Mouse (Mus musculus) adrenal gland, postnatal 25 days (tissue): ENCODE results near the gene Actg2. TPM values are rescaled to one million over a fixed set of nuclear protein-coding genes. Genes with fewer than 3 reads are reported as not detected.

Experiments used
- DNase-seq: peaks from one replicate; pipeline ENCODE4 v3.0.0; 2021; ENCODE audit warnings: mixed read lengths
- total RNA-seq: library from RNA; stranded (reverse); gene quantifications from 2 replicates; pipeline ENCODE4 v1.2.3, GENCODE M21; 2021

Gene Actg2
- total RNA-seq, 1 experiment from 2014 or later = not detected

DNA sequence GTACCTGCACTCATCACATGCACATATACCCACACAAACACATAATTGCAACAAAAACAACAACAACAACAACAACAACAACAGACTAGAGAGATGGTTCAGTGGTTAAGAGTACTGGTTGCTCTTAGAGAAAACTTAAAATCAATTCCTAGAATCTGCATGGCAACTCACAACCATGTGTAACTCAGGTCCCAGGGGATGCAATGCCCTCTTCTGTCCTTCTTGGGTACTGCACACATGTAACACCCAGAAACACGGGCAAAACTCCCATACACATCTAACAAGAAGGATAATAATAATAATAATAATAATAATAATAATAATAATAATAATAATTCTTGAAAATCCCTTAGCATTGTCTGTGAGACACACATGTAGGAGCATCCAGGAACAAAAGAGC, 23.6 kb downstream of the Actg2 start:
- peak; percentile 50 for DNase-seq

GRCm38 (mm10) chr6:83510210-83510609, 25.9 kb downstream of the Actg2 start:
- DNase-seq = no peak

DNA sequence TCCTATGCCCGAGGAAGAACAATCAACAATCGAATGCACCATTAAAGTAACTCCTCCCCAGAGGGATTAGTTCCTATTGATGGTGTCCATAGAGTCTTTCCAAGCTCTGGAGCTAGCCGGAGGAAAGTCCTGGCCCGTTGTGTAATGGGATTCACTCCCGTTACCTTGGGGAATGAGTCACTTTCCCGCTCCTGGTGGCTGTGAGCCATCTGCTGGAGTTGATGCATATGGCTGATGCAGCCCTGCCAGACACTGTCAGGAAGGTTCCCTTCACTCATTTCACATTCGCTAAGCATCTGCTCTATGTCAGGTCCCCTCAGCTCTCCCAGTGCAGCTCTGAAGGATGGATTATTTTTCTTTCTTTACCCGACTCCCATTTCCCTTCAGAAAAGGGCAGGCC, 26.6 kb downstream of the Actg2 start:
- peak; percentile 68 for DNase-seq

DNA sequence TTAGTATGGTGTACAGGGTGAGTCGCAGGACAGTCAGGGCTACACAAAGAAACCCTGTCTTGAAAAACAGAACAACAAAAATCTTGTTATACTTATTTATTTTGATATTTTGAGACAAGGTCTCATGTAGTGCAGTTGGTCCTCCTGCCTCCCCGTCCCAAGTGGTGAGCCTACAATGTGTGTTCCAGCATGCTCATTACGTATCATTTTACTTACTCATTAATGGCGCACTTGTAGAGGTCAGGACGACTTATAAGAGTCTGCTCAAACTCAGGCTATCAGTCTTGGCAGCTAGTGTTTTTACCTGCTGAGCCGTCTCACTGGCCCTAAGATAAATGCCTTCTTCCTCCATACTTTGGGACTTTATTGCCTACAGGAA, 28.9 kb downstream of the Actg2 start:
- DNase-seq = no peak

DNA sequence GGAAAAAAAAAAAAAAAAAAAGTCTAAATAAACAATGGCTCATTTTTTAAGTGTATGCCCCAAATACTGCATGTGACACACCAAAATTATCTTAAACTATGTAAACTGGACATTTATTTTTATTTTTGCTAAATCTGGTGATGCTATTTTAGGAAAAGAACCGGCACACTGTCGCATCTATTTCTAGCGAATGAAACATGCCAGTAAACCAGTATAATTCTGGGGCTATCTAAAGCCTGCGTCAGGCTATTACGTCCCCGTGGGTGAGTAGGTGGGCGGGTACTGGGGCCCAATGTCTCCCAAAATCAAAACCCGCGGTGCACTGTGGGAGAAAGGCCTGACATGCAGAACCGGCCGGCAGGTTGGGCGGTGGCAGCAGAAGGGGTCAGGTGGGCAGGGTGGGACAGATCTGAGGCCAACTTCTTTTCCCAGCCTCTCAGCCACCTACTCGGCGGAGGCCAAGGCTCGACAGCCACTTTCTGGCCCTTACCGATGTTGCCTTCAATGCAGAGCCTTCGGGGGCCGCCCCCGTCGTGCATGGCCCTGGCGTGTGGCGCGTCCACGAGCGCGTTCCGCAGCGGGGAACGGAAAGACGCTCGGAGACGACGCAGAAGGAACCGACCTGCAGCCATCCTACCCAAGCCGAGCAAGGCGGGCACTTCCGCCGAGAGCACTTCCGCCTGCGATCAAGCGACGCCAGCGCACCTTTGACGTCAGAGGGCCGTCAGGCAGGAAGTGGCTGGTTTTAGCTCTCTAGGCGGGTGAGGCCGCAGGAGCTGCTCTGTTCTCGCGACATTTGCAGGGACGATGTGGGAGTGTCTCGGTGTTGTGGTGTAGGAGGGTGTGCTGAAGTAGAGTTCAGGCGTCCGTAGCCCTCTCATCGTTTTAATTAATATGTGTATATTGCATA, 29.6 kb downstream of the Actg2 start, which contains the start of gene Dguok:
Dguok (minus strand) TSS at position 712 of the 910 bp plus-strand sequence.
- DNase-seq = peak; percentile 94

- DNase-seq = no peak
Measured at GRCm38 (mm10) chr6:83505554-83505953, 30.5 kb downstream of the Actg2 start.

GRCm38 (mm10) chr6:83503361-83503760, 32.7 kb downstream of the Actg2 start:
- DNase-seq = no peak

GRCm38 (mm10) chr6:83502656-83503055, 33.4 kb downstream of the Actg2 start:
- DNase-seq = no peak

GRCm38 (mm10) chr6:83501524-83502310, 34.3 kb downstream of the Actg2 start:
- no peak for DNase-seq

GRCm38 (mm10) chr6:83500462-83500861, 35.6 kb downstream of the Actg2 start:
- no peak for DNase-seq

- no peak for DNase-seq
Measured at GRCm38 (mm10) chr6:83499078-83499477, 37.0 kb downstream of the Actg2 start.

DNA sequence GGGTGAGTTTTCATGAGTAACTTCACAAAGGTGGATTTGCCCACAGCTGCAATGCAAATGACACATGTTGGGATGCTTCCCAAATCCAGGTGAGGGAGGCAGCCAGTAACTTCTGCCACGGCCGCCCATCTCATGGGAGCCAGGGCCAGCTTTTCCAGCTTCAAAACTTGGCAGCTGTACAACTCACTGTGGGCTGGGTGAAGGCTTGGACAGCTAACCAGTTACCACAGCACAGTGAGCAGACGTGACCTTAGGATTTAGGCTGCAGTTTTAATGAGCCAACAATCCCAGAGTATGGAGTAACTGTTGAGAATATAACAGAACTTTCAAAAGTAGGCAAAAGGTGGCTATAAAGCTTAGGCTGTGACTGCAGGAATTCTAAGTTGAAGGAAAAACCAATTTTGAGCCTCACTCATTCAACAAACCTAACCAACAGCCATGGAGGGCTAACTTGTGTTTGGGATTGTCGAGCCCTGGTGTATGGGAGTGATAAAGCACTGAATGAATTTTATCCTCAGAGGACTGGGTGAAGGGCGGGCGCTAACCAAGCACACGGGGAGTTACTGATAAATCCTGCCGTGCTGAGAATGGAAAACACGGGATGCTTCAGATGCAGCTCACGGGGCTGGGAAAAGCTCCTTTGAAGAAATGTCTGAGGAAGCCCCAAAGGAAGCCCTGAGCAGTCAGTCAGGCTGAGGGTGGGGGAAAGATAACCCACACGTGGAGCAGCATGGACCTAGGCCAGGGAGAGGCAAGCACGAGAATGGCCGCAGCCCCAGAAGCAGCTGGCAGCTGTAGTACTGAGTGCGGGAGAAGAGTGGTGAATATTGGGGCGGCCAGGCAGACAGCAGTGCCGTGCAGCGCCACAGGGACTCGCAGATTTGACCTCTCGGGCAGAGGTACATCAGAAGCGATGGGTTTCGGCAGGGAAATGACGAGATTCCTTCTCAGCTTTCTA, 39.0 kb downstream of the Actg2 start:
- DNase-seq = peak; percentile 52

DNA sequence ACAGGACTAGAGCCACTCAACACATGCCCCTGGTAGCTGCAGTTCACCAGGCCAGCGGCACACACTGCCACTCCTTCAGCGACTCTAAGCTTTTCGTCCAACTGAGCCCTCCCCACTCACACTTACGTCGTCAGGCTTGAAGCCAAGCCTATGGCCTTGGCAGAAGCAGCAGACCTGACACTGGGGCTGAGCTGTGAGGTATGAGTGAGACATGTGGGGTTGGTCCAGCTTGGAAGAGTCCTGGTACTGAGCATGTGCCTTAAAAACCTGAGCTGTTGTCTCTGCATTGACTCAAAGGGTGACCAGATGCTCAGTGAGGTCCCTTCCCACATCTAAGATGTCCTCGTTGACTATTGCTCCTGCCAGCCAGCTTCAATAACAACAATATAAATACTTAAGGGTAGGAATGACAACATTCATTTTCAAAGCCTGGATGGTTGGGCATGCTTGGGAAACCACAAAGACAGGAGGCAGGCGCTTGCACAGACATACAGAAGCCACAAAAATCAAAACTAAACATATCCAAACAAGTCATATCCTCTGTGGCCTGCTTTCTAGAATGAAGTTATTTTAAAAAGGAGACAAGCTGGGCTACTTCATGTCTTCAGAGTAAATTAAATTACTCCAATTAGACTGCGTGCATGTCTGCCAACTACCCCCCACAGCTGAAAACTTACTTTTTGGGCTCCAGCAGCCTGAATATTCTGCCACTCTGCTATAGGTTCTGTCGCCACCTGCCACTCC, 39.9 kb downstream of the Actg2 start:
- peak; percentile 76 for DNase-seq

DNA sequence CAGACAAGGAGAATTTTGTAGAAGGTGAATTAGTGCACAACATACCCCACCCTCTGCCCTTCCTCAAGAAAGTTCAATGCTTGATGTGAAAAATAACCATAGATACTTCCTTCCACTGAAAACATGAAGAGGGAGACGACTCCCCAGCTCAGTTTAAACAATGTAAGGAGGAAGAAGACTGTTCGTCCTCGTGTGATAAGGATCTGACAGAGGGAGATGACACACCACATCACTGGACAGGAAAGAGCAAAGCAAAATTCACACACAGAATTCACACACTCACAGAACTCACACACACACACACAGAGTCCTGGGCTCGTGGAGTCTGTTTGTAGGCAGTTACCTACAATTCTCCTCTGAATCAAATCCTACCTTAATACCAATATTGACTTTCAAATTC, 45.4 kb downstream of the Actg2 start:
- no peak for DNase-seq

- DNase-seq = no peak
Measured at GRCm38 (mm10) chr6:83488200-83488599, 47.9 kb downstream of the Actg2 start.

DNA sequence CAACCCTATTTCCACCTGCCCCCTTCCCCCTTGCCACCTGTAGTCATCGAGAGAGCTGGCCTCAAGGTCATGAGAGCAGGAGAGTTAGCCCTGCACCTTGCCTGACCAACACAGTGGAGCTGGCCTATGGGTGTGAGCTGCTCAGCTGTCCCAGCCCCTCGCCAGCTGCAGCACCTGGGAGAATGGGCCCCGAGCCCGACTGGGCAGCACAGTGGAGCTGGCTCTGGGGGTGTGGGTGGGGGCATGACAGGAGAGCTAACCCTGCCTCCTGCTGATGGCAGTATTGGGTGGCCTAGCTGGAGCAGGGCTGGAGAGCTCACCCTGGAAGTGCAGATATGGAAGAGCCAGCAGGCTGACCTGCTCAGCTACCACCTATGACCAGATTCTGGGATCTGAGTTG, 48.8 kb downstream of the Actg2 start:
- no peak for DNase-seq

GRCm38 (mm10) chr6:83485854-83486253, 50.2 kb downstream of the Actg2 start:
- no peak for DNase-seq

DNA sequence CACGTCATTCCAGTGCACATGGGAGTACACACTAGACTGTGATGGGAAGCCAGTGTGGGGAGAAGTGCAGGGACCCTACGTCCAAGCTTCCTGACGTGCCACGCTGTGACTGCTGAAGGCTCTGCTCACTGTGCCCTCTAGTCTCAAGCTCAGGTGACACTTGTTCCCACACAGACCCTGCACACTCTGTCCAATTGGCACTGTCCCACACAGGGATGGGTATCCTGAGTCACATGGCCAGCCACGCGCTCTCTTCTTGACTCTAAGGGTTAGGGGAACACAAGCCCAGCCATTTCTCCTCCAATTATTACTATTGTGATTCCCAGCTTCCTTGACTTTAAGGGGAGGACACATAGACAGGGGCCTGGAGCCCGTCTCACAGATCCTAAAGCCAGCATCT, 52.3 kb downstream of the Actg2 start:
- no peak for DNase-seq

- no peak for DNase-seq
Measured at GRCm38 (mm10) chr6:83482418-83483085, 53.5 kb downstream of the Actg2 start.

GRCm38 (mm10) chr6:83480019-83480655, 55.9 kb downstream of the Actg2 start:
- no peak for DNase-seq
